Mouse (Mus musculus) heart, embryonic 16.5 days (tissue): ENCODE data around the gene Slc6a19. TPM values are rescaled to one million over a fixed set of nuclear protein-coding genes. Genes with fewer than 3 reads are reported as not detected.
"Not testable (repeated sequence)": the region's sequence is repeated elsewhere in the genome, so short reads cannot be mapped to it uniquely, and the experiment has no call there.

Source experiments
- ATAC-seq: fragments of 200-750 bp; cut with Nextera tagmentation; replicated peaks from 2 replicates; pipeline ENCODE4 v1.8.0; 2017; ENCODE audit warnings: moderate number of reproducible peaks; ENCODE audit not compliant: insufficient read depth, low FRiP score; ENCODE audit errors: extremely low read depth
- H3K27ac ChIP-seq: fragments of 300-500 bp; sonication (generic); 2 replicates; pipeline ENCODE4 v1.5.1; 2014; ENCODE audit warnings: mild to moderate bottlenecking, low read length, control low read depth, moderate library complexity
- H3K27me3 ChIP-seq: fragments of 300-500 bp; sonication (generic); 2 replicates; pipeline ENCODE4 v1.6.1; 2014; ENCODE audit warnings: low read length, mixed read lengths; ENCODE audit not compliant: control insufficient read depth, insufficient read depth
- H3K36me3 ChIP-seq: fragments of 300-500 bp; sonication (generic); 2 replicates; pipeline ENCODE4 v1.6.1; 2014; ENCODE audit not compliant: control insufficient read depth, insufficient read depth
- H3K4me1 ChIP-seq: fragments of 300-500 bp; sonication (generic); 2 replicates; pipeline ENCODE4 v1.6.1; 2014; ENCODE audit warnings: low read length, mixed read lengths; ENCODE audit not compliant: control insufficient read depth, insufficient read depth
- H3K4me2 ChIP-seq: fragments of 300-500 bp; sonication (generic); 2 replicates; pipeline ENCODE4 v1.6.1; 2014; ENCODE audit warnings: low read depth, mild to moderate bottlenecking, control low read depth, low read length
- H3K4me3 ChIP-seq: fragments of 300-500 bp; sonication (generic); 2 replicates; pipeline ENCODE4 v1.5.1; 2014; ENCODE audit warnings: mild to moderate bottlenecking, control low read depth, low read length
- H3K9ac ChIP-seq: fragments of 300-500 bp; sonication (generic); 2 replicates; pipeline ENCODE4 v1.6.1; 2014; ENCODE audit warnings: low read length, control low read depth
- H3K9me3 ChIP-seq: fragments of 300-500 bp; sonication (generic); replicated peaks from 2 replicates; pipeline ENCODE4 v1.6.1; 2016; ENCODE audit warnings: low read length; ENCODE audit not compliant: control insufficient read depth
- WGBS: fragments of 180-500 bp; shearing (Covaris S2); extraction: QIAGEN DNeasy Blood & Tissue Kit; methylation state at CpG from one replicate; pipeline ENCODE4 v1.1.7; 2014; 5-methylcytosine and 5-hydroxymethylcytosine counted together
- polyA plus RNA-seq: library from polyadenylated mRNA; unstranded; fragments of >200 nt; fragmentation: Nextera tagmentation; extraction: Ambion mirVana; gene quantifications from 2 replicates; pipeline ENCODE4 v1.2.1, GENCODE M21; 2015

The Slc6a19 gene
- polyA plus RNA-seq, 1 experiment from 2014 or later, result 0.50 TPM

DNA sequence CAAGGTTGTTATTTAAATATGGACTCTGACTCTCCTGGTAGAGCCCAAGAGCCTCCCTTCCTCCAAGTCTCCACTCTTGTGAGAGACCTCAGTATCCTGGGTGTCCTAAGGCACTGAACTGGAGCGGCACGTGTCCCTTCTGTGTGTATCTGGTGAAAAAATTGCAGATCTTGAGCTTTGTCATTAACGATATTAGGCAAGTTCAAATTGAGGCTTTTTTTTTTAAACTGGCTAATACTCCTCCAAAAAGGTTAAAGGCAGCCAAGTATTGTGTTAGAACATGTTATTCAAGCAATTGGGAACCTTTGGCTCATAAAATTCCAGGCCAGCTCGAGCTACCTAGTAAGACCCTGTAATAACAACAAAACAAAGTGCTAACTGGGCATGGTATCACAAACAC lies 15.6 kb upstream of the Slc6a19 start:
- Histone ChIP-seq H3K27me3 (no peaks in the 10 kb centered on the region; the same call in 1 of the 2 replicates), H3K27ac (no peak overlapping the region), H3K9ac (no peak overlapping the region), H3K9me3 (no peaks in the 10 kb centered on the region), H3K4me2 (no peak overlapping the region), H3K4me1 (peaks cover 8% of the 10 kb centered on the region; the same call in 1 of the 2 replicates), H3K4me3 (no peak overlapping the region), H3K36me3 (no peaks in the 10 kb centered on the region)
- no peak for ATAC-seq
- 83% methylated on average over 4 of the region's 4 CpGs for WGBS

DNA sequence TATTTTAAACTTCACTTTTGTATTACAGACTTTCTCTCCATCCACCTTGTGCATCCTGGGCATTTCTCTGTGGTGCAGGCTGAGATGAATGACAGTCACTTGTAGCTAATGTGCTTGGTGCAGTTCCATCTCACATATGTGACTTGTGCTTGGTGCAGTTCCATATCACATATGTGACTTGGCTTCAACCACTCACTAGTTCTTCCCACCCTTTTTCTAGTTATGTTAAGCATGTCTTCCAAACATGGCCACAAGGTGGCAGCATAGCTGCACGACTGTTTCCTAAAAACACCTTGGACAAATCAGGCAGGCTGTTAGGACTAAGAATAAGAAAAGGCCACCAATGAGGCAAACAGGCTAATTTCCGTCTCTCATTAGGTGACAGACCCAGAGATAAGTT lies 13.6 kb upstream of the Slc6a19 start:
- H3K36me3 ChIP-seq, result no peaks in the 10 kb centered on the region
- no peaks in the 10 kb centered on the region for H3K9me3 ChIP-seq
- H3K27ac ChIP-seq, result no peak overlapping the region
- H3K4me3 ChIP-seq, result no peak overlapping the region
- H3K9ac ChIP-seq, result no peak overlapping the region
- ATAC-seq, result no peak
- no peak overlapping the region for H3K4me2 ChIP-seq
- 4% methylated on average over 2 of the region's 2 CpGs for WGBS
- no peaks in the 10 kb centered on the region; the same call in 1 of the 2 replicates for H3K27me3 ChIP-seq
- H3K4me1 ChIP-seq, result peaks cover 8% of the 10 kb centered on the region; the same call in 1 of the 2 replicates

DNA sequence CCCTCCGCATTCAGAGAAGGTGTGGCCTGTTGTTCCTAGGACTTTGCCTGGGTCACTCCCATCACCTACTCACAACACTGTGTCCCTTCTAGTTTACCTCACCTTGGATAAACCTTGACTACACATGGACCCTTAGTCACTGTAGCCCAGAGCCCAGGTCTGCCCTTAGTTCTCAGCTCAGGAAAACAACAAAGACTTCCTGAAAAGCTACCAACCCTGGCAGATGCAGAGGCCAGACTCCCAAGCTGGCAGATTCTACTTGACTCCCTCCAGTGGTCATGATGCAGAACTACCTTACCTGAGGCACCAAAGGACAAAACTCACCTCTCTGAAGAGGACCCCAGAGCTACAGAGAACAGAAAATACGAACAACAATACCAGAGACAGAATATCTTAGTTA lies 9.4 kb upstream of the Slc6a19 start:
- Histone ChIP-seq H3K4me3 (no peak overlapping the region), H3K4me1 (no peaks in the 10 kb centered on the region), H3K9me3 (no peaks in the 10 kb centered on the region), H3K27ac (no peak overlapping the region), H3K4me2 (no peak overlapping the region), H3K9ac (no peak overlapping the region), H3K27me3 (no peaks in the 10 kb centered on the region; the same call in 1 of the 2 replicates), H3K36me3 (no peaks in the 10 kb centered on the region)
- WGBS, result 48% methylated on average over 2 of the region's 2 CpGs
- ATAC-seq, result no peak

DNA sequence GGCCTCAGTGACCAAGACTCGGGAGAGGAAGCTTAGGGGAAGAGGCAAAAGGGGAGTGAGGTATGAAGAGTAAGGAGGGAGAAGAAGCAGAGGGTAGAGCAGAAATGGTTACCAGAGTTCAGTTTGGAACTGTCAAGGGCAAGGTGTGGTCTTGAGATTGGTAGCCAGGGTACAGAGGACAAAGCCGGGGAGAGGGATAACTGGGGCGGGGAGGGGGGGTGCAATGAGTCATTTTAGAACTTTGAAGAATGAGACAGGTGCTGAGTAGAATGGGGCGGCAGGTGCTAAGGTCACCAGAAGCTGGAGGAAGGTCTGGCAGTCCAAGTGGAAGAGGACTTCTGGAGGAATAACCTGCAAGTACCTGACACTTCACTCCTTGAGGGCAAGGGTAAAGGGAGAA lies 8.5 kb upstream of the Slc6a19 start:
- no peaks in the 10 kb centered on the region; the same call in 1 of the 2 replicates for H3K27me3 ChIP-seq
- H3K9me3 ChIP-seq, result no peaks in the 10 kb centered on the region
- H3K4me3 ChIP-seq, result no peak overlapping the region
- no peak for ATAC-seq
- 69% methylated on average over 4 of the region's 4 CpGs for WGBS
- no peaks in the 10 kb centered on the region for H3K36me3 ChIP-seq
- H3K4me1 ChIP-seq, result no peaks in the 10 kb centered on the region
- no peak overlapping the region for H3K4me2 ChIP-seq
- H3K27ac ChIP-seq, result no peak overlapping the region
- no peak overlapping the region for H3K9ac ChIP-seq

DNA sequence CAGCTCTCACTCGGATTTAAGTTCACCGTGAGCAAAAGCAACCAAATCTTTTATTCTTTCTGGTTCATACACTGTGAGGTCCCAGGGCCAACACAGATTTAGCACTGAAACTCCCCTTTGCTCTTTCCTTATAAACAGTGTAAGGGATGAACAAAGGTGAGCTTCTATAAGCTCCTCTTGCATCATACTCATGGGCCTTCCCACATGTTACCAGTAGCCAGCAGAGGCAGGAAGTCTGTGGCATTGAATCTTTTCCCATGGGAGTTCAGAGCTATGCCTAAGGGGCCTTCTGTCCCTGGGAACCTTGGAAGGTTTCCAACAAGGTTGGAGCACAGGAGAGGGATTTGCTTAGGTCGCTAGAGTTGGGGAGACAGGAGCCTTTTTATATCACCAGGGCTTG lies 7.6 kb upstream of the Slc6a19 start:
- H3K9me3 ChIP-seq, result peaks cover 3% of the 10 kb centered on the region; the same call in 1 of the 2 replicates
- H3K4me3 ChIP-seq, result no peak overlapping the region
- WGBS, result 70% methylated on average over 3 of the region's 3 CpGs
- H3K9ac ChIP-seq, result no peak overlapping the region
- no peak overlapping the region for H3K4me2 ChIP-seq
- H3K27ac ChIP-seq, result no peak overlapping the region
- H3K27me3 ChIP-seq, result no peaks in the 10 kb centered on the region; the same call in 1 of the 2 replicates
- ATAC-seq, result no peak
- H3K4me1 ChIP-seq, result no peaks in the 10 kb centered on the region
- no peaks in the 10 kb centered on the region for H3K36me3 ChIP-seq

DNA sequence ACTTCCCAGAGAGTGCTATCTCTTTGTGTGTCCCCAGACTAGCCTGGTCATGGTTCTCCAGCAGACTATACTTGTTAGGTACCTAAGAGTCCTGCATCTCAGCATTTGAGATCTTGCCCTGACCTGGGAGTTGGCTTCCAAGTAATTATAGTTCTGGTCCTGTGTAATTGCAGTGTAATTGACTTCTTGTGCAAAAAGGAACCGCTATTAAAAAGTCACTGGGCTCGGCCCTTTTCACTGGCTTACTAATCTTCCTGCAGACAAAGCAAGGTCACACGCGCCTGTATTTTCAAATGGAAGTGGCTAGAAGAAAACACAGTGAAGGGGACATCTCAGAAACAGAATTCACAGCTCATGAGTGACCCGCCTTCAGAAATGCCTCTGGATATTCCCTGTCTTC lies 7.1 kb upstream of the Slc6a19 start:
- ATAC-seq, result no peak
- H3K9ac ChIP-seq, result no peak overlapping the region
- H3K9me3 ChIP-seq, result peaks cover 3% of the 10 kb centered on the region; the same call in 1 of the 2 replicates
- H3K4me2 ChIP-seq, result no peak overlapping the region
- H3K27me3 ChIP-seq, result no peaks in the 10 kb centered on the region; the same call in 1 of the 2 replicates
- H3K4me1 ChIP-seq, result no peaks in the 10 kb centered on the region
- H3K27ac ChIP-seq, result no peak overlapping the region
- H3K4me3 ChIP-seq, result no peak overlapping the region
- 88% methylated on average over 5 of the region's 5 CpGs for WGBS
- no peaks in the 10 kb centered on the region for H3K36me3 ChIP-seq

DNA sequence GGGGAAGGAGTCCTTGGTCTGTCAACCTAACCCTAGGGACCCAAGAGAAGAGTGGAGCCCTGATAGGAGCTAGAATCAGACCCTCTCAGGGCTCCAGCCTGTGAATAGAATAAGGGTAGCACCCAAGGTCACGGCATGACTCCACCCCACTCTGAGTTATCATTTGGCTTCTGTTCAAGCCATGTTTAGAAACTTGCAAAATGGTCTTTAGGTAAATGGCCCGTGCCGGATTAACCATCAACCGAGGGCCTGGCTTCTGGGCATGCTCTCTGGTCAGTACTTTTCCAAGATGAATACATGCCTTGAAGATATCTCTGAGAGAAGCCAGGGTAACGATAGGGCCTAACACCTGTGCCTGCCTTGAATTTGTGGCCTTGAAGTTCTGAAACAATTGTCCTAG lies 6.6 kb upstream of the Slc6a19 start:
- WGBS, result 59% methylated on average over 5 of the region's 5 CpGs
- Histone ChIP-seq H3K4me1 (no peaks in the 10 kb centered on the region), H3K27me3 (no peaks in the 10 kb centered on the region), H3K9me3 (peaks cover 3% of the 10 kb centered on the region; the same call in 1 of the 2 replicates), H3K4me2 (no peak overlapping the region), H3K9ac (no peak overlapping the region), H3K4me3 (no peak overlapping the region), H3K27ac (no peak overlapping the region), H3K36me3 (no peaks in the 10 kb centered on the region)
- ATAC-seq, result no peak

DNA sequence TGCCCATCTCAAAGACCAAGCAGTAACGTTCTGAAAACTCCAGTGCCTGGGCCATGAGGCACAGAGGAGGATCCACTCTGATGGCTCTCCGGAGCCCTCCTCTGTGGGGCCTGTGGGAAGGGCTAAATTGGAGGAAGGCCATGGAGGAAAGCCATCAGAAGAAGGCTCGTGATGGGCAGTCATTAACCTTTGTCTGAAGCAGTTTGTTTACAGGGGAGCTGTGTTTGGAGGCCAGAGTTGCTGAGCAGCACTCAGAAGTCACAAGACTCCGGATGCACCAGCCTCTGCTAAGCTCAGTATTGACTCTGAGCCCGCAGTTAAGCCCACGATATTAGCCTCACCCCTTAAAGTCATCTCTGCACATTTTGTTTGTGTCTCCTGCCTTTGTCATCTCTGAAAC lies 4.8 kb upstream of the Slc6a19 start:
- ATAC-seq, result no peak
- H3K4me1 ChIP-seq, result no peaks in the 10 kb centered on the region
- H3K27ac ChIP-seq, result no peak overlapping the region
- H3K4me2 ChIP-seq, result no peak overlapping the region
- no peaks in the 10 kb centered on the region for H3K27me3 ChIP-seq
- H3K36me3 ChIP-seq, result no peaks in the 10 kb centered on the region
- WGBS, result 62% methylated on average over 6 of the region's 6 CpGs
- H3K4me3 ChIP-seq, result no peak overlapping the region
- peaks cover 3% of the 10 kb centered on the region; the same call in 1 of the 2 replicates for H3K9me3 ChIP-seq
- no peak overlapping the region for H3K9ac ChIP-seq

DNA sequence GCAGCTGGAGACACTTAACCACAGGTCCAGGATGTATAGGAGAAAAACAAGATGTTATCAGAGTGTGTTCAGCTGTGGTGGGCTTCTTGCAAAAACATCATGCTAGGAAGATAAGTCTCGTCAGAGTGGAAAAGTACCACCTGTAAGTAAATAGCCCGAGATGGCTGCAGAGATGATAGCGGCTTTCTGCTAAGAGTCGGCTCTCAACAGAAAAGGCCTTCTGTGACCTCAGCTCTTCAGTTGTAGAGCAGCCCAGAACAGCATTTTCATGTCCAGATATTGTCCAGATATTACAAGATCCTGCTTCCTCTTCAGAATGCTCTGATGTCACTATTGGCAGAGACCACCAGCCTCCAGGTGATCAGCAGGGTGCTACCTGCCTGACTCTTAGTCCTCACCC lies 1.2 kb downstream of the Slc6a19 start:
- H3K4me2 ChIP-seq, result not testable (repeated sequence)
- 0 out of 2 replicates have a peak, but pooled peaks have one; percentile 10 for ATAC-seq
- WGBS, result 44% methylated on average over 4 of the region's 4 CpGs

More for the DNA sequence above, 1.2 kb downstream of the Slc6a19 start:
- not testable (repeated sequence) for H3K27me3 ChIP-seq, H3K36me3 ChIP-seq, H3K9me3 ChIP-seq, H3K4me3 ChIP-seq, H3K4me1 ChIP-seq, H3K9ac ChIP-seq
- peak overlapping the region; percentile 69 for H3K27ac ChIP-seq
